Mouse (Mus musculus) cerebellum, adult 9-10 months (tissue): ENCODE results near the gene Defb15.
"Not testable (repeated sequence)": the region's sequence is repeated elsewhere in the genome, so short reads cannot be mapped to it uniquely, and the experiment has no call there.

Experiments
- DNase-seq: peaks from one replicate; pipeline ENCODE4 v3.0.0; 2022

Defb15 gene

GRCm38 (mm10) chr8:21932610-21933009 is at the start of gene Defb15:
Gene Defb15 (minus strand): TSS chr8:21932710.
- DNase-seq: no peak

- peak; percentile 40 for DNase-seq
Observed at GRCm38 (mm10) chr8:21981664-21982337, 49.3 kb upstream of the Defb15 start.

GRCm38 (mm10) chr8:21978193-21978592 is 45.7 kb upstream of the Defb15 start:
- DNase-seq: peak; percentile 35

GRCm38 (mm10) chr8:21969475-21969874 is 37.0 kb upstream of the Defb15 start, which contains the start of gene Ccdc70:
Gene Ccdc70 (plus strand): TSS chr8:21969775.
- no peak for DNase-seq

- no peak for DNase-seq
Observed at GRCm38 (mm10) chr8:21966646-21967045, 34.1 kb upstream of the Defb15 start.

- no peak for DNase-seq
Observed at GRCm38 (mm10) chr8:21958414-21958813, 25.9 kb upstream of the Defb15 start, which contains the start of gene Fam90a1a. Gene Fam90a1a (plus strand): TSS chr8:21958714.

GRCm38 (mm10) chr8:21956336-21956735 is 23.8 kb upstream of the Defb15 start:
- DNase-seq: no peak

- DNase-seq: peak; percentile 27
Observed at GRCm38 (mm10) chr8:21955321-21955720, 22.8 kb upstream of the Defb15 start.

- no peak for DNase-seq
Observed at GRCm38 (mm10) chr8:21947311-21948017, 15.0 kb upstream of the Defb15 start.

- DNase-seq: no peak
Observed at GRCm38 (mm10) chr8:21946462-21946861, 14.0 kb upstream of the Defb15 start, which contains the start of gene Defb13. Gene Defb13 (plus strand): TSS chr8:21946762.

- not testable (repeated sequence) for DNase-seq
Observed at GRCm38 (mm10) chr8:21938052-21938451, 5.5 kb upstream of the Defb15 start, which contains the start of gene Defb35. Gene Defb35 (plus strand): TSS chr8:21938352.

GRCm38 (mm10) chr8:21930754-21931153 is 1.8 kb downstream of the Defb15 start:
- not testable (repeated sequence) for DNase-seq

GRCm38 (mm10) chr8:21915625-21916024 is 16.9 kb downstream of the Defb15 start:
- DNase-seq: no peak

- DNase-seq: no peak
Observed at GRCm38 (mm10) chr8:21912554-21912953, 20.0 kb downstream of the Defb15 start.

GRCm38 (mm10) chr8:21911931-21912330 is 20.6 kb downstream of the Defb15 start:
- no peak for DNase-seq

GRCm38 (mm10) chr8:21906290-21906689 is 26.2 kb downstream of the Defb15 start, which contains the start of gene Defb11:
Gene Defb11 (minus strand): TSS chr8:21906412.
- DNase-seq: not testable (repeated sequence)

GRCm38 (mm10) chr8:21885321-21885720 is 47.2 kb downstream of the Defb15 start, which contains the start of gene Defb9:
Gene Defb9 (minus strand): TSS chr8:21885421.
- DNase-seq: not testable (repeated sequence)
